Mouse (Mus musculus) olfactory bulb, adult 2 months (tissue): ENCODE results near the gene Hint2.

Experiments used
- CTCF ChIP-seq: fragments of 200-500 bp; IDR thresholded peaks from 2 replicates; pipeline ENCODE4 v1.5.1; 2012; ENCODE audit warnings: low read depth, mild to moderate bottlenecking, low read length, moderate library complexity; ENCODE audit not compliant: insufficient read depth
- POLR2A ChIP-seq: fragments of 200-500 bp; IDR thresholded peaks from 2 replicates; pipeline ENCODE4 v1.6.1; 2012; ENCODE audit warnings: mild to moderate bottlenecking, low read depth, low read length, moderate library complexity; ENCODE audit not compliant: insufficient read depth

DNA sequence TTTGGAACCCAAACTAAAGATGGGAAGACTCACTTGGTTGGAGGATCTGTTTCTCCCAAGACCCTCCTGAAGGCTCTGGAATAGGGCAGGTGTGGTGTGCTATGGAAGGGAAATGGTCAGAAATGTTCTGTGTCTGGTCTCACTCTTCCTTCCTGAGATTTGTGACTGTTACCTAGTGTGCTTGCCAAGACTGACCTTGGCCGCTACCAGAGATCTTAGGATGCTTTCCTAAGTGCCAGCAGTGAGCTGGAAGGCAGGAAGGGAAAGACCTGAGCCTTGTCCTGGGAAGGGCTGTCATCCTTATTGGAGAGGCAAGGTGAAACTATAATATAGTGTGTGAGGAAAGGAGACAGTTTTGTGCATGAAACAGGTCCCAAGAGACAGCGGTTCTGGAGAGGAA is 22.5 kb downstream of the Hint2 start:
- TF ChIP-seq CTCF (no peak), POLR2A (no peak)
